8 mouse cellular contexts compared by ENCODE assay signal in genomic region chr9:22085022-22085834, GRCm38 (mm10). TPM values are rescaled to one million over a fixed set of nuclear protein-coding genes. Genes with fewer than 3 reads are reported as not detected.
DNase-seq lines count a peak whose midpoint lies in the region; ATAC-seq and TF ChIP-seq lines count a peak whose summit lies in the region.

Ecsit (minus strand) TSS chr9:22085438.

- intact Hi-C loops in heart, adult 2 months (cut with DNase I), result loop anchor here (2.0 kb wide), 1 partner anchor 14 kb away; the partner anchor contains the start of genes Gm49318 and Zfp653

- peak within 1 kb of the TSS; percentile 64 for H3K27ac ChIP-seq in embryonic facial prominence, embryonic 14.5 days (replicated peaks; ENCODE audit: low read depth, low read length)
- H3K27ac ChIP-seq in heart, adult 2 months, result peak within 1 kb of the TSS; percentile 92
- H3K27ac ChIP-seq in limb, embryonic 13.5 days, result peak within 1 kb of the TSS; percentile 35; the same call in 1 of the 2 replicates
- H3K27ac ChIP-seq in midbrain, embryonic 16.5 days (ENCODE audit: low read length), result peak within 1 kb of the TSS; percentile 81

- ATAC-seq in embryonic facial prominence, embryonic 14.5 days (ENCODE audit: low read depth), result peak; percentile 99
- peak; percentile 98 for ATAC-seq in limb, embryonic 13.5 days (ENCODE audit: low FRiP score, low read depth)
- ATAC-seq in midbrain, embryonic 16.5 days, result peak; percentile 99

- TF ChIP-seq CTCF in heart, adult 2 months (IDR thresholded peaks at IDR 0.05), result no peak

- H3K4me1 ChIP-seq in embryonic facial prominence, embryonic 14.5 days (ENCODE audit: control insufficient read depth, insufficient read depth, low read length), result peaks cover 6% of the 10 kb centered on the region; the same call in 1 of the 2 replicates
- peaks cover 1% of the 10 kb centered on the region; the same call in 1 of the 2 replicates for H3K4me1 ChIP-seq in heart, adult 2 months (ENCODE audit: control insufficient read depth, insufficient read depth, low read length)
- H3K4me1 ChIP-seq in limb, embryonic 13.5 days, result peaks cover 12% of the 10 kb centered on the region
- peaks cover 16% of the 10 kb centered on the region for H3K4me1 ChIP-seq in midbrain, embryonic 16.5 days (ENCODE audit: control insufficient read depth, insufficient read depth, low read length)

- WGBS in embryonic facial prominence, embryonic 14.5 days, result under 1% methylated on average over 48 of the region's 48 CpGs
- under 1% methylated on average over 48 of the region's 48 CpGs for WGBS in heart, adult 2 months
- WGBS in limb, embryonic 13.5 days, result under 1% methylated on average over 48 of the region's 48 CpGs
- under 1% methylated on average over 48 of the region's 48 CpGs for WGBS in midbrain, embryonic 16.5 days

- no peaks in the 10 kb centered on the region for H3K9me3 ChIP-seq in embryonic facial prominence, embryonic 14.5 days (ENCODE audit: control insufficient read depth, low read length)
- no peaks in the 10 kb centered on the region for H3K9me3 ChIP-seq in limb, embryonic 13.5 days
- H3K9me3 ChIP-seq in midbrain, embryonic 16.5 days (replicated peaks; ENCODE audit: control insufficient read depth, low read length, poor library complexity, severe bottlenecking), result no peaks in the 10 kb centered on the region

- TF ChIP-seq EP300 in heart, adult 2 months (IDR thresholded peaks at IDR 0.05; ENCODE audit: insufficient read depth, low read depth, low read length), result peak; percentile 43; the same call in 1 of the 2 replicates

- H3K79me2 ChIP-seq in heart, adult 2 months (replicated peaks; ENCODE audit: control insufficient read depth, insufficient read depth, low read length), result no peaks in the 10 kb centered on the region

- TF ChIP-seq POLR2A in heart, adult 2 months (IDR thresholded peaks at IDR 0.05; ENCODE audit: insufficient read depth, low read depth, low read length), result peak; percentile 96

- H3K4me3 ChIP-seq in embryonic facial prominence, embryonic 14.5 days (ENCODE audit: low read depth, low read length), result peak within 1 kb of the TSS; percentile 86
- peak within 1 kb of the TSS; percentile 71 for H3K4me3 ChIP-seq in heart, adult 2 months
- peak within 1 kb of the TSS; percentile 69 for H3K4me3 ChIP-seq in limb, embryonic 13.5 days
- H3K4me3 ChIP-seq in midbrain, embryonic 16.5 days (ENCODE audit: low read depth, low read length), result peak within 1 kb of the TSS; percentile 83

- DNase-seq in 3T3-L1 (ENCODE audit: low read depth, low spot score), result peak; percentile 98
- peak; percentile 75 to 77 for DNase-seq in adrenal gland, postnatal 4 days (ENCODE audit: low spot score in 2 of 2)
- peak; percentile 98 for DNase-seq in embryonic facial prominence, embryonic 14.5 days (ENCODE audit: low spot score)
- peak; percentile 91 to 95 for DNase-seq in heart, adult 2 months
- peak; percentile 97 to 98 for DNase-seq in kidney, adult 8-10 months
- peak; percentile 87 to 92 for DNase-seq in spleen, postnatal 10 days (ENCODE audit: low spot score in 2 of 2)

- H3K9ac ChIP-seq in embryonic facial prominence, embryonic 14.5 days (ENCODE audit: low read depth, low read length), result peak within 1 kb of the TSS; percentile 79
- H3K9ac ChIP-seq in heart, adult 2 months (ENCODE audit: low read depth, low read length), result peak within 1 kb of the TSS; percentile 89
- H3K9ac ChIP-seq in limb, embryonic 13.5 days, result peak within 1 kb of the TSS; percentile 77
- H3K9ac ChIP-seq in midbrain, embryonic 16.5 days (ENCODE audit: low read depth, low read length), result peak within 1 kb of the TSS; percentile 79

- peak within 1 kb of the TSS; percentile 79 for H3K4me2 ChIP-seq in embryonic facial prominence, embryonic 14.5 days (ENCODE audit: low read depth, low read length)
- H3K4me2 ChIP-seq in limb, embryonic 13.5 days (replicated peaks), result peak within 1 kb of the TSS; percentile 85
- H3K4me2 ChIP-seq in midbrain, embryonic 16.5 days (ENCODE audit: low read length), result peak within 1 kb of the TSS; percentile 74

- peaks cover 7% of the 10 kb centered on the region; the same call in 1 of the 2 replicates for H3K36me3 ChIP-seq in embryonic facial prominence, embryonic 14.5 days (ENCODE audit: control insufficient read depth, insufficient read depth, low read length)
- H3K36me3 ChIP-seq in heart, adult 2 months (ENCODE audit: control insufficient read depth, insufficient read depth, low read length), result no peaks in the 10 kb centered on the region
- H3K36me3 ChIP-seq in limb, embryonic 13.5 days, result peaks cover 13% of the 10 kb centered on the region; the same call in 1 of the 2 replicates
- no peaks in the 10 kb centered on the region for H3K36me3 ChIP-seq in midbrain, embryonic 16.5 days (ENCODE audit: control insufficient read depth, insufficient read depth, low read length)

- no peaks in the 10 kb centered on the region for H3K27me3 ChIP-seq in embryonic facial prominence, embryonic 14.5 days (replicated peaks; ENCODE audit: control insufficient read depth, insufficient read depth, low read length)
- H3K27me3 ChIP-seq in heart, adult 2 months (ENCODE audit: control insufficient read depth, insufficient read depth, low read length), result no peaks in the 10 kb centered on the region
- no peaks in the 10 kb centered on the region for H3K27me3 ChIP-seq in limb, embryonic 13.5 days
- H3K27me3 ChIP-seq in midbrain, embryonic 16.5 days (ENCODE audit: control insufficient read depth, insufficient read depth, low read depth, low read length), result no peaks in the 10 kb centered on the region

RNA-seq across cellular contexts. Expression of gene Ecsit, which starts in this region (rescaled TPM):
- total RNA-seq in adrenal gland, postnatal 4 days (2021), result 10 to 100 TPM; 37.4 to 39.2 TPM
- polyA plus RNA-seq in embryonic facial prominence, embryonic 14.5 days (2014; fragmentation: Nextera tagmentation; extraction: Ambion mirVana), result 30.0 and 33.3 TPM in 2 replicates
- total RNA-seq in heart, adult 2 months (2021), result 100 to 1,000 TPM in 1 of 2 experiments, 10 to 100 TPM in 1; 92.5 to 106 TPM
- polyA plus RNA-seq in heart, adult 2 months (2012; rRNA removed), result 166 and 169 TPM in 2 replicates
- polyA plus RNA-seq in limb, embryonic 13.5 days (2015; fragmentation: Nextera tagmentation; extraction: Ambion mirVana), result 34.9 and 36.8 TPM in 2 replicates
- 54.8 and 57.4 TPM in 2 replicates for polyA plus RNA-seq in midbrain, embryonic 16.5 days (2015; fragmentation: Nextera tagmentation; extraction: Ambion mirVana)

Comparison
In these comparisons a context has a peak if more than half of its experiments do, and no peak if none do; other contexts are left out.
1. Peak in every context shown above with its lines: DNase-seq, ATAC-seq, H3K4me3 ChIP-seq and H3K27ac ChIP-seq.
2. H3K27ac ChIP-seq: peak in every context shown above with its lines; median percentile 92 in heart, adult 2 months; 81 in midbrain, embryonic 16.5 days; 64 in embryonic facial prominence, embryonic 14.5 days; 35 in limb, embryonic 13.5 days.